Mouse (Mus musculus) common myeloid progenitor, adult 5-6 weeks (primary cell): ENCODE measurements around the gene Stk38. TPM values are rescaled to one million over a fixed set of nuclear protein-coding genes. Genes with fewer than 3 reads are reported as not detected.

ENCODE experiments used
- ATAC-seq: replicated peaks from 2 replicates; pipeline ENCODE4 v1.8.0; 2016; ENCODE audit warnings: low read depth, mild to moderate bottlenecking, moderate TSS enrichment, inconsistent platforms; ENCODE audit not compliant: poor library complexity, severe bottlenecking
- total RNA-seq: library from RNA; stranded (forward); fragments of 200-1000, 187-1606 nt; gene quantifications from 2 replicates; pipeline ENCODE4 v1.2.3, GENCODE M21; 2017

Gene Stk38
- total RNA-seq, 1 experiment from 2014 or later: 94.7 TPM

DNA sequence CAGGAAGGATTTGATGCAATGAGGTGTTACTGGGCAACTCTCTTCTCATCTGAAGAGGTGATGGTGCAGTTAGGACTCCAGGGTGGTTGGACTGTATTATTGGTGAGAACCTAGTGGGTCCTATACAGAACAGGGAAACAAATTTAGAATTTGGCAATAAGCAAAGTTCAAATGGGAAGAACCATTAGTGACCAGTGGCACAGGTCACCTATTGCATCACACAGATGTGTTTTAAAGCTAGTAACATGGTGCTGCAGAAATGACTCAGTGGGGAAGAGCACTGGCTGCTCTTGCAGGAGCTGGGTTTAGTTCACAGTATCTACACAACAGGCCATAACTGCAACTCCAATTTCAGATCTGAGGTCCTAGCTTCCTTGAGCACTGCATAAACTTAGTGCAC lies 37.7 kb downstream of the Stk38 start:
- no peak for ATAC-seq

DNA sequence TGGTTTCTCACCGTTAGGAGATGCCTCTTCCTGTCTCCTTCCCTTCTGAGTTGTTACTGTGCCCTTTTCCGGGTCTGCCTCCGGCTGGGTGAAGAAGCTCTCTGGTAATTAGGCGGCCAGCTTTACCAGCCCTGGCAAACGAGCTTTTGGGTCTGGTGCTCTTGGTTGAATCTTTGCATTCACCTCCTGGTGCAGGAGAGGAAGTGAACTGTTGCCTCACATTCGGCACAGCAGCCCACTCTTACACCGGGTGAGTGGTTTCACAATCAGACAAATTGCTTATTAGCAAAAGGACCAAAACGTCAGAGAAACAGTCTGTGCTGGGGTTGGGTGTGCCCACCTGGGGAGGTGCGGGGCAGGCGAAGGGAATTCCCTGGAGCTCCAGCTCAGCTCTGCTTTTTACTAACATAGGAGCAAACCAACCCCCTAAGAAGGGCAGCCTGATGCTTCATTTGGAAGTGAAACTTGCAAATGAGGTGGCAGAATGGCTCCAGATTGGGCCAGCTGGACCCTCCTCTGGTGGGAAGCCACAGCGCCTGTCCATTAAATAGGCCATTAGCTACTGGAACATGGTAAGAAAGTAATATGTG lies 40.7 kb downstream of the Stk38 start:
- ATAC-seq: peak; percentile 70

DNA sequence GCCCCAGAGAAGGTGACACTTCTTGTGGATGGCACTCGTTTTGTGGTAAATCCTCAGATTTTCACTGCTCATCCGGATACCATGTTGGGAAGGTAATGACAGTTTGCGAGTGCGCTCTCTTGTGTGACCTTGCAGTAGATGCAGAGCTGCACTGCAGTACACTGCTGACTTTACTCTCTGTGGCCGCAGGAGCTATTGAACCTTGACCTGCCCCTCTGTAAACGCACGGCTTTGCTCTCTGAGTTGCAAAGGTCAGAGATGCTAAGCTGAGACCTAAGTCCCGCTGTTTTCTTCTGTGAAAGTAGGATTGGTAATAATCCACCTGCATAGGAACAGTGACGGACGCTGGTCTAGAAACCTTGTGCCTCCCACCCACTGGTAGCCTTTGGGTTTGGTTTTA lies 46.2 kb downstream of the Stk38 start:
- no peak for ATAC-seq

DNA sequence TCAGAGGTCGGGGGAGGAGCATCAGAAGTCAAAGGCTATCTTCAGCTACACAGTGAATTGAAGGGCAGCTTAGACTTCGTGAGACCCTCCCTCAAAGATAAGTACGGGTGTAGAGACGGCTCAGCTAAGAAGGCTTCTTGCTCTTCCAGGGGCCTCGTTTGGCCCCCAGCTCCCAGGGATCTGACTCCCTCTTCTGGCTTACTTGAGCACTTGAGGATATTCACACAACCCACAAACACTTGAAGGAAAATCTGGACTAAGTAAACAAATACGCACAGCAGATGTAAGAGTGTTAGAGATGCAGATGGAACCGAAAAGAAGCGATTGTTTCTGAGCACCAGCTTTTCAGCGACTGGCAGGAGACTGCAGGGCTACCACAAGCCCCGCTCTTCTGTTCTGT lies 47.2 kb downstream of the Stk38 start:
- no peak for ATAC-seq

DNA sequence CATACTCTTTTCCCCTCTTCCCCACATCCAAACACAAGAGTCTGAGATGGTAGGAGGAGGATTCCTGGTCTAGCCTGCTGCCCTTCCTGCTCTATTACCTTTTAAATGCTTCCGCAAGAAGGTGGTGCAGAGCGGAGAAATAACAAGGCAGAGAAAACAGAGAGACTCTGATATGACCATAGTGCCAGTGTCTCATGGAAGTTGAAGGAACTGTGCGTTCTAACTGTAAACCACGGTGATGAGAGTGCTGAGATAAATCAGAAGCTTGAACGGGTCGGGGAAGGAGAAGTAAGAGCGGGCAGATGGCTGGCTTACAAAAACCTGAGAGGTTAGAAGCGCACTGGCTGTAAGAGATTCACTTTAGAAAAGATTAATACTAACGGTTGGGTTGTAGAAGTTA lies 53.4 kb downstream of the Stk38 start:
- 0 out of 2 replicates have a peak, but pooled peaks have one; percentile 15 for ATAC-seq

DNA sequence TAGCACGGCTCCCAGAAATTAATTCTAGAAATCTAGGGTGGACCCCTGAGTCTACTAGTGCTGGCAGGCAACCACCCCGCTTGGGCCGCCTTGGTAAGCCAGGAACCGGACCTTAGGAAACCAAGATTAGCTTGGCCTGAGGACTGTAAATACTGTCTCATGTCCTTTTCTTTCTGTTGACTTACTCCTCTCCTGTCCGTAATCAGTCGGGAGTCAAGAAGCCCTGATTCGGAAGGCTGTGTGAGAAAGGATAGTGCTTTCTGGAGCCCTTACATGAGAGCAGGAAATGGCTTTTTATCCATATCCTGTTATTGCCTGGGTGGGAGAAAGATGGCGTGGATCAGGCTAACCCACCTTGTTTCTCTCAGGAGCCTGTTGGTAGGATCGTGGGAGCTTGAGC lies 54.5 kb downstream of the Stk38 start:
- ATAC-seq: no peak

DNA sequence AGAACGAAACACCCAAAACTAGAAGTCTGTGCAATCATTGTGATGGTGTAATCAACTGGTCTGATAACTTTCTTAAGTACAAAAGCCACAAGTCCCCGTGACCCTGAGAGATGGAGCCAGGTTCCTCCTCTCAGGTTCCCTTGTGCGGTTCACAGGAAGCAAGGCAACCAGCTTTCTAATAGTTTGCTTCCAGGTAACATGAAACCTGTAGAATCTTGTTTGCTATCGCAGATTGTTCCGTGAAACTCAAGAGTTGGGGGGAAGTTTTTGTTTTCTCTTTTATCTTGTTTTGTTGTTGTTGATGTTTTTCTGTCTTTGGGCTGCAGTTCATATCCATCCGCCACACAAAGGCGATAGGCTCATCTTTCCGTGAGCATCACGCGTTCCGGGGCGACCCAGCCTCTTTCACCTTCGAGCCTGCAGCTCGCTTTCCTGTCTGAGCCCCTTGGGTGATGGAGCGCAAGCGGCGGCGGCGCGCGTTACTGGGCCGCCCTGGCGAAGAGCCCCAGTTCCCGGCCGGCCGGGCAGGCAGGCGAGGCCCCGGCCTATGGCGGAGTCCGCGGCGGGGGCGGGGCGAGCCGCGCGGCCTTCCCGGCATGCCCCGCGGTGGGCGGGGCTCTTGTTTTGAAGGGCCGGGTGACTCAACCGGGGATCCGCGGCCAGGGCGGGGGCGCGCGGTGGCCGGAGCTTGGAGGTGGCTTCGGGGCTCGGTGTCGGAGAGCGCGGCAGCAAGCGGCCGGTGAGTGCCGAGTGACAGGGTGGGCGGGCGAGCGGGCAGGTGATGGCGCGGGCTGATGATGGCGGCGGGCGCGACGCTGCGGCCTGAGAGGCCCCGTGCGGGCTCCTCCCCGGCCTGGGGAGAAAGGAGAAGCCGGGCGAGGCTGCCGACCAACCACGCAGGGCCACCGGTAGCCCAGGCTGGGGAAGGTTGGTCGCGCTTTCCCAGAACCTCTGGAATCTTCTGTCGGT lies 55.7 kb downstream of the Stk38 start, which contains the start of gene Kctd20:
TSS of gene Kctd20 (plus strand) at position 120 of the 969 bp plus-strand sequence.
- peak; percentile 61 for ATAC-seq

DNA sequence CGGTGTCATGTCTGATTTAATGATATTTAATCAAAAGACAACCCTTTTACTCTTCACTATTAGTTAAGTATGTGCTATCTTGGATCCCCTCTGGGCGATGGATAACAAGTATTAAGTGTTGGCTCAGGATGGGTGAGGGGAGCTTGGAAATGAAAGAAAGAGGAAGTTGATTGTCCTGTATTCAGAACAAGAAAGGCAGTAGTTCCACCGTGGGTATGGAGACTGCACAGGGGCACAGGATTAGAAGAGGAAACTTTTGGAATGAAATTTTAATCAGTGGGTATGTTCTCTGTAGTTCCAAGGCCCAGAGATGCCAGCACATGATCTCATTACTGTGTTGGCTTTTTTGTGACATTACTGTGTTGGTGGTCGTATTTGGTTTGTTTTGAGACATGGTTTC lies 57.0 kb downstream of the Stk38 start:
- ATAC-seq: no peak

DNA sequence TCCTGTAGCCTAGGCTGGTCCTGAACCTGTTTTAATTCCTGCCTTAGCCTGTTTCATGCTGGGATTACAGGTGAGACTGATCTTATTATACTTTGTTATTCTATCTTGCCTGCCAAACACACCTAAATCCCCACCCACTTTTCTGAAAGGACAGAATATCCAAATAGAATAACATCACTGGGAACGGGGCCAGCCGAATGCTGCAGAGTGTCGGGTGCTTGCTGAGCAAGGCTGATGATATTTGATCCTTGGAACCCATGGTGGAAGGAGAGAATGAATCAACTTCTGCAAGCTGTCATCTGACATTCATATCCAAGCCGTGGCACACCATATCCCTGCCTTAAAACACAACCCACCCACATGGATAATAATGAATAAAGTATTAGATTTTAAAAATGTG lies 59.1 kb downstream of the Stk38 start:
- ATAC-seq: no peak

DNA sequence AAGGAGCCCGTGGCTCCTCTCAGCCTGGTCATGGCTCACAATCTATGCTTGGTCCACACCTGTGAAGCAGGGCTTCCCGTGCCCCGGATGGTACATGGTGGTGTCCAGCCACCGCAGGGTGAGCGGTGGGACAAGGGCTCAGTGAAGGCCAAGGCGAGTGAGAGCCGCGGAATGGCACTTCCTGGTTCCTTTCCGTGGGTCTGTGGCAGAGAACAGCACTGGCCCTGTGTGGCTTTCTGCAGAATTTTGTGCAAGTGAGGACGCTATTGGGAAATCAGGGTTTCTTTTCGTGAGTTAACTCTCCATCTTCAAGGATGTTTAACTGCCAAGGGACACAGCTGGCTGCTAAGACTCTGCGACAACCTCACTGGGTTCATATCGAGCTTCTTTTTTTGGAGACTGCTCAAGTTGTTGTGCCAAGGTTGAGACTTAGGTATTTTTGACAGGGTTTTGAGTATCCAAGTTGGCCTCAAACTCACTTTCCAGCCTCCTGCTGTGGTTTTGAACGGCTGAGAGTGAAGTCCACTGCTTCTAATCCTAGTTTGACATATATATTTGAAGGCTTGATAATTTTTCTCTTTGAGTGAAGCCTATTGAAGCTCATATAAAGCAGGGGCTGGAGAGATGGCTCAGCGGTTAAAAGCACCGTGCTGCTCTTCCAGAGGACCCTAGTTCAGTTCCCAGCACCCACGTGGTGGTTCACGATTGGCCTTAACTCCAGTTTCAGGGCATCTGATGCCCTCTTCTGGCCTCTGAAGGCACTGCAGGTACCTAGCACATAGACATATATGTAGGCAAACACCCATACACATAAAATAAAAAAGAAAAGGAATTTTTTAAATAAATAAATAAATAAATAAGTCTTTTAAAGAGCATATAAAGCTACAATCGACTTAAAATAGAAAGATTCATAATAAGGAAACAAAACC lies 60.5 kb downstream of the Stk38 start:
- no peak for ATAC-seq

DNA sequence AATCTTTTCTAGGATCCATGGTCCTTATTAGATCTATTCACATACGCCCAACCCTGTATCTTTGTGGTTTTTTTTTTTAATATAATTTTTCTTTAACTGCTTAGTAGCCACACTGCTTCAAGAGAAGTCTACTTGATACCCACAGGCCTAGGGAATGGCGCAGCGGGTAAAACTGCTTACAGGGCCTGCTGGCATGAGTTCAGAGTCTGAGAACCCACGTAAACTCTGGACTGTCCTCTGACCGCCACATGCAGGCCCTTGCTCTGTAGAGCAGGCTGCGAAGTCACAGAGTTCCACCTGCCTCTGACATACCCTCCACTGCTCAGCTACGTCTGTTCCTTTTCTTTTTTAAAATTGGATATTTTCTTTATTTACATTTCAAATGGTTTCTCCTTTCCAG lies 63.3 kb downstream of the Stk38 start:
- no peak for ATAC-seq

DNA sequence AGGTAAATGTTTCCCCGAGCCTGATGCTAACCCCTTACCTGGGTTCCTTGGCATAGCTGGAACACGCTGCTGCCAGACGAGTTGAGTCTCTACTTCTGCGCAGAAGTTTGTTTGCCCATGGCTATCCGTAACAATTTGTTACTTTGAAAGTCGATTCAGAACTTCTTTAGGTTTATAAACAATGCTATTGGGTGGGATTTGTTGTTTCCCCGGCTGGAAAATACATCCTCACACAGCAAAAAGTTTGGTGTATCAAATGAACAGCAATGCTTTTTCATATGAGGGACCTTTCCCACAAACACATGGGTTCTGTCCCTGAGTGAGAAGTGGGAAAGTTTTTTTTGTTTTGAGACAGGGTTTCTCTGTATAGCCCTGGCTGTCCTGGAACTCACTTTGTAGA lies 64.1 kb downstream of the Stk38 start, which contains the start of gene Pxt1:
TSS of gene Pxt1 (minus strand) at position 101 of the 400 bp plus-strand sequence.
- no peak for ATAC-seq

DNA sequence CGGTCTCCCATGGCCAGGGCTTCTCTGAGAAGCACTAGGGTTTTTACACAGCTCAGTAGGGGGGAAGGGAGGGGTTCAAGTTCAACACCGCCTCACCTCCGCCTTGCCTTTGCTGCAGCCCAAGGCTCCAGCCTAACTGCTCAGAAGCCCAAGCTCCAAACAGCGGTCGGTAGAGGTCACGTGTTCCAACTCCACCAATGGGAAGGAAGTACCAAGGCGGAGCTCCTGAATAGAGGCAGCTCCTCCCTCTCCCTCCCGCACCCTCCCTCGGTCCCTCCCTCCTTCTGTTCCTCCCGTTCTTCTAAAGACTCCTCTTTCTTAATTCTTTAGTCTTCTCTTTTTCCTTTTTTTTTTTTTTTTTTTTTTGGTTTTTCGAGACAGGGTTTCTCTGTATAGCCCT lies 65.7 kb downstream of the Stk38 start:
- 0 out of 2 replicates have a peak, but pooled peaks have one; percentile 25 for ATAC-seq

DNA sequence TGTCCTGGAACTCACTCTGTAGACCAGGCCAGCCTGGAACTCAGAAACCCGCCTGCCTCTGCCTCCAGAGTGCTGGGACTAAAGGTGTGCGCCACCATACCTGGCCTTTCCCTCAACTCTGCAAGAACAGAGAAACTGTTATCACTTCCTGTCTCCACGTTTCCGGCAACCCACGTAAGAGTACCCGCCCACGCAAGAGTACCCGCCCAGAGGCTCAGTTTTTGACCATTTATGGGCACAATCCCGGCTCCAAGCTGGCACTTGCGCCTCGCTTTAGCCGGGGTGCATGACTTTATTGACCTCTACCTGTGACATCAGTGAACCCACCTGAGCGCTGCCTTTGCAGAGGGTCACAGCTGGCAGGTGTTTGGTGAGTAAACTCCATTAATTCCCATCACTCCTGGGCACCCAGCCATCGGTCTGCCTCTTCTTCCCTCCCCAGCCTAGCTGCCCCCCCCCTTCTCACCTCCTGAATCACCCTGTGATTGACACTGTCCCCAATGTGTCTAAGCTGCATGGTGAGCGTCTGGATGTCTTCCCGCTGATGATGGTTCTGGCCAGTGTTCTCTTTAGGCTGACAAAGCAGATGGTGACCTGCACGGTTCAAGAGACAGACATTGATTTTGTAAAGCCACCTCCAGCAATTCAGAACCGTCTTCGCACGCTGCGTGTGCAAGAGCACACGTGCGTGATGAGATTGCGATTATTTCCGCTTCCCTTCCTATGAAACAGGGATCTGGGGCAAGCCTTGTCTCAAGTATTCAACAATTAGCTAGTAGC lies 66.8 kb downstream of the Stk38 start:
- no peak for ATAC-seq

DNA sequence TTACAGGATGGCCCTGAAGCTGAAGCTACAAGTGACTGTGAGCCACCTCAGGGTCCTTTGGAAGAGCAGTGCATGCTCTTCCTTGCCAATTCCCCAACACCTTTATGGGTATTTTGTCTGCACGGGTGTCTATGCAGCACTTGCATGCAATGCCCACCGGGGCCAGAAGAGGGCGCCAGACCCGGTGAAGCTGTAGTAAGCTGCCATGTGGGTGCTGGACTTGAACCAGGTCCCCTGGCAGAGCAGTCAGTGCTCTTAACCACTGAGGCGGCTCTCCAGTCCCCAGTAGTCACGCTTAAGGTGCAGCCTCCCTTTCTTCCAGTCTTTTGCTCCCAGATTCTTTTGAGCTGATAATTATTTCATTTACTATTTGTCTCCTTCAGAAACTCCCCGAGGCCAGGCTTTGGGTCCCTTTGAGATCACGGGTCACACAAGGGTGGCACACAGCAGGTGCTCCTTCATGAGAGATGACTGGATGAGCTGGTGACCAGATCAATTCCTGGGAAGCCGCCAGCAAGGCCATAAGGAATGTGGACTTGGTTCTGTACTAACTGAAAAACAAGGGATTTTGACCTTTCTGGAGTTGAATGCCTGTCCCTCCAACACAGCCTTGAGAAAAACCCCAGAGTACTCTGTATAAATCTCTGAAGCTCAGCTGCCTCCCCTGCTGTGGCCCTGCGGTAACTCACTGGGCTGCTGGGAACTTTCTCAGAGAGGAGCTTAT lies 71.0 kb downstream of the Stk38 start:
- 0 out of 2 replicates have a peak, but pooled peaks have one; percentile 47 for ATAC-seq

DNA sequence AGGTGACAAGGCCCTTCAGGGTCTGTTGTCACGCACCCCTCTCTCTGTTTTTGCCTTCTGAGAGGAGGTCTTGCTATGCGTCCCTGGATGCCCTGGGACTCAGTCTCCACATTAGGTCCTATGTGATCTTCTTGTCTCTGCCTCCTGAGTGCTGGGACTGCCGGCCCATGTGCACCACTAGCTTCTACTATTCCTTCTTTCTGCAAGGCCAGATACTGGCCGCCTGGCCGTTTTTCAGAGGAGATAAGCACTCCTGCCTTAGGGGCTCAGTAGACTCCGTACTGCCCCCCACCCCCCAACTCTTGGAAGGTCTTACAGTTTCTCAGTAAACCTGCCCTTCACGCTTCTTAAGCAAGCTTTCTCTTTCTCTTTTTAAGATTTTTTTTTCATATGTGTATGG lies 71.7 kb downstream of the Stk38 start:
- no peak for ATAC-seq

DNA sequence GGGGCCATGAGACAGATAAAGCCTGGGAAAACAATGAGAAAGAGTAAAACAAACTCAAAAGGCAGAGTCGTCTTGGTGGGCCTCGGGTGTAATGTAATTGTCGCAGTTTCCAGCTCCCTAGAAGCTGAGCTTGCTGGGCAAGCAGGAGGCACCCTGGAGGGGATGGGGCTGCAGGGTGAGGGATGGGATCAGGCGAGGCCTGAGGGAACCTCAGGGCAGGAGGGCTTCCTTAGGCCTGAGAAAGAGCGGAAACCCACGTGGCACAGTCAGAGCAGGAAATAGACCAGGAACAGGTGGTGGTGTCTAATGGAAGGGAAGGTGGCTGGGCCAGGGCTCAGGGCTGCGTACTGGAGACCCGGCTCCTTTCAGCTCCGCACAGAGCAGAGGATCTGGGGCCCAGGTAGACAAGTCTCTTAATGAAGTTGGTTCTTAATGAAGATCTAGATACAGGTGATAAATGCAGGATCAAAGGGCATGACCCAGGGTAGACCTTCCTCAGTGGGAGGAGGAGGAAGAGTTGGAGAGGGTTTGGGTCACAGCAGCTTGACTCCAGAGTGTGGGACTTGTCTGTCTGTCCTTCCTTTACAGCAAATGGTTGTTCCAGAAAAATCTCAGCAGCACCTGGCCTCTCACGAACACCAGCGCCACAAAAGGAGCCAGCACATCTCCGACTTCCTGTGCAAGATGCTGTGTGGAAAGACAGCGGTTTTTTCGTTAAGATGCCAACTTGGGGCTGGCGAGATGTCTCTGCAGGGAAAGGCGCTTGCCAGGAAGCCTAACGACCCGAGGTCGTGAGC lies 73.5 kb downstream of the Stk38 start:
- ATAC-seq: no peak

DNA sequence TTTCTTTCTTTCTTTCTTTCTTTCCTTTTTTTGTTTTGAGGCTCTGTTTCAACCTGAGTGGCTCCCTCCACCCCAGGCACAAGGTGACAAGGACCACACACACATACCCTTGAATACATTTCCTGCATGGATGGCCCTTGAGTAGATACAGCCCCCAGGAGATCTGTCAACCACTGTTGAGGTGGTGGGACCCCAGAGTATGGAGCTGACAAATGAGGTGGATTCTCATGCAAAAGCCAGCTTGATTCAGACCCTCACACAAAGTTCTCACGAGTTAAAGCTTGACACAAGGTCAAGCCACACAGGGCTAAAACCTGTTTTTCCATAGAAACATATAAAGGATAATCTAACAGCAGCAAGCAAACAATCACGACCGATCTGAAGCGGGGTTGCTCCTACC lies 75.5 kb downstream of the Stk38 start:
- no peak for ATAC-seq
